Mouse (Mus musculus): ENCODE data around the gene Rara.
"Not testable (repeated sequence)": the region's sequence is repeated elsewhere in the genome, so short reads cannot be mapped to it uniquely, and the experiment has no call there.

DNA sequence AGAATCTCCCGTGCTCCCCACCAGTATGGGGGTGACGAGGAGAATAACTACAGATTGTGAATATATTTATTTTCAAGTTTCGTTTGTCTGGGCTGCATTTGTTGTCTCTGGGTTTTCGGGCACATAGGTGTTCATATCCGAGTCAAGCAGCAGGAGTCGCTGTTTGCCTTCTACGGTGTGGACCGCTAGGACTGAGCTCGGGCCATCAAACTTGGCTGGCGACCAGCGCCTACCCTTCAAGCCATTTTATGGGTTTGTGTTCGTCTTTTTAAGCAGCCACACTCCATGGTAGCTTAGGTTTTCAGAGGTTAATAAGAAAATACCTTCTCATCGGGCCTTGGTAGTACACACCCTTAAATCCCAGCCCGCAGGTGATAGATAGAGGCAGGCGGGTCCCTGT lies 5.8 kb upstream of the Rara start:
- not testable (repeated sequence) for TF ChIP-seq CHD2 (IDR thresholded peaks at IDR 0.05; ENCODE audit: low read length); MYC (IDR thresholded peaks at IDR 0.05; ENCODE audit: low read depth, low read length); MAZ (IDR thresholded peaks at IDR 0.05; ENCODE audit: low read depth, low read length); POLR2A (IDR thresholded peaks at IDR 0.05; ENCODE audit: low read depth, low read length); EP300 (IDR thresholded peaks at IDR 0.05; ENCODE audit: low read length); GABPA (IDR thresholded peaks at IDR 0.05; ENCODE audit: insufficient replicate concordance, low read depth, low read length); TCF12 (IDR thresholded peaks at IDR 0.05; ENCODE audit: low read depth, low read length); ZNF384 (IDR thresholded peaks at IDR 0.05; ENCODE audit: low read depth, low read length); POLR2AphosphoS2 (IDR thresholded peaks at IDR 0.05; ENCODE audit: low read depth, low read length); ZMIZ1 (IDR thresholded peaks at IDR 0.05; ENCODE audit: low read depth, low read length)
- TF ChIP-seq CTCF (conservative IDR thresholded peaks at IDR 0.05 in 1 of 2, IDR thresholded peaks at IDR 0.05 in 1 of 2; ENCODE audit: low read depth in 2 of 2, low read length in 2 of 2) = peak in 1 of 2 experiments; percentile 44; a peak in 2 of 4 replicates

Data from CH12.LX (cell line).